Mouse (Mus musculus) small intestine, adult 2 months (tissue): ENCODE results near the gene Map4k4.

Source experiments
- CTCF ChIP-seq: fragments of 200-500 bp; IDR thresholded peaks from 2 replicates; pipeline ENCODE4 v1.5.1; 2012; ENCODE audit warnings: low read depth, mild to moderate bottlenecking, control low read depth, inconsistent platforms, low read length, moderate library complexity, mixed read lengths; ENCODE audit not compliant: insufficient replicate concordance, insufficient read length; ENCODE audit errors: extremely low read depth
- POLR2A ChIP-seq: fragments of 200-500 bp; IDR thresholded peaks from 2 replicates; pipeline ENCODE4 v1.6.1; 2012; ENCODE audit warnings: low read depth, mild to moderate bottlenecking, control low read depth, inconsistent platforms, low read length, moderate library complexity

GRCm38 (mm10) chr1:39976107-39976506 lies 75.4 kb downstream of the Map4k4 start:
- TF ChIP-seq POLR2A = no peak
- TF ChIP-seq CTCF = no peak
